ENCODE assay signal across 8 mouse cellular contexts in genomic region chr12:111425789-111426460, GRCm38 (mm10). TPM values are rescaled to one million over a fixed set of nuclear protein-coding genes. Genes with fewer than 3 reads are reported as not detected.
DNase-seq lines count a peak whose midpoint lies in the region; ATAC-seq and TF ChIP-seq lines count a peak whose summit lies in the region.

No protein-coding gene starts in this region.

- H3K27me3 ChIP-seq in hindbrain, postnatal 0 days (ENCODE audit: insufficient read depth, low read length) = peaks cover 44% of the 10 kb centered on the region

- peak; percentile 96 for TF ChIP-seq CTCF in hindbrain, postnatal 0 days (IDR thresholded peaks at IDR 0.05; ENCODE audit: low read depth)
- TF ChIP-seq CTCF in left cerebral cortex, adult 2 months (IDR thresholded peaks at IDR 0.05) = peak; percentile 95

- intact Hi-C loops in left cerebral cortex, adult 2 months (cut with DNase I) = loop anchor here (1.0 to 5.0 kb wide), 4 partner anchors 33 to 221 kb away; no protein-coding TSS in a partner anchor

- no peak overlapping the region for H3K4me3 ChIP-seq in hindbrain, postnatal 0 days (ENCODE audit: low read length)
- 0 out of 2 replicates have a peak overlapping the region, but pooled peaks have one; percentile 7 for H3K4me3 ChIP-seq in left cerebral cortex, adult 2 months

- H3K27ac ChIP-seq in hindbrain, postnatal 0 days = no peak overlapping the region
- no peak overlapping the region for H3K27ac ChIP-seq in left cerebral cortex, adult 2 months

- H3K9ac ChIP-seq in hindbrain, postnatal 0 days (replicated peaks; ENCODE audit: low read length) = no peak overlapping the region

- no peaks in the 10 kb centered on the region for H3K9me3 ChIP-seq in hindbrain, postnatal 0 days (ENCODE audit: low read length)

- WGBS in hindbrain, postnatal 0 days = 14% methylated on average over 29 of the region's 29 CpGs

- DNase-seq in NIH3T3 (ENCODE audit: low read depth) = peak; percentile 94
- DNase-seq in cerebellum, postnatal 14 days = peak; percentile 97 to 99
- peak; percentile 93 to 97 for DNase-seq in frontal cortex, postnatal 36 days (ENCODE audit: low spot score in 2 of 2)
- peak; percentile 90 for DNase-seq in hindbrain, postnatal 0 days (ENCODE audit: low spot score)
- peak; percentile 90 to 97 for DNase-seq in left cerebral cortex, adult 2 months (ENCODE audit: extremely low spot score in 1 of 2, low spot score in 2 of 2)
- peak; percentile 86 to 94 for DNase-seq in lung, postnatal 4 days
- DNase-seq in right cerebral cortex, adult 18-20 months = peak; percentile 90
- DNase-seq in urinary bladder, postnatal 14 days (ENCODE audit: low spot score) = peak; percentile 96

- peaks cover 19% of the 10 kb centered on the region; the same call in 1 of the 2 replicates for H3K4me1 ChIP-seq in hindbrain, postnatal 0 days (ENCODE audit: insufficient read depth, low read length)

- peak; percentile 61 for ATAC-seq in hindbrain, postnatal 0 days

- peak overlapping the region; percentile 25; the same call in 1 of the 2 replicates for H3K4me2 ChIP-seq in hindbrain, postnatal 0 days (ENCODE audit: low read depth, low read length)

- H3K36me3 ChIP-seq in hindbrain, postnatal 0 days (ENCODE audit: insufficient read depth, low read length) = no peaks in the 10 kb centered on the region

RNA-seq across cellular contexts. Expression of gene Exoc3l4, which starts 9.1 kb away (rescaled TPM):
- total RNA-seq in hindbrain, postnatal 0 days (2014; rRNA removed) = 0.99 and 2.9 TPM in 2 replicates
- 1.7 and 2.3 TPM in 2 replicates for polyA plus RNA-seq in hindbrain, postnatal 0 days (2015; fragmentation: Nextera tagmentation; extraction: Ambion mirVana)
- under 1 TPM; 0.54 to 0.96 TPM for total RNA-seq in left cerebral cortex, adult 2 months (2021)

RNA-seq across cellular contexts. Expression of gene Tnfaip2, which starts 16.3 kb away (rescaled TPM):
- total RNA-seq in hindbrain, postnatal 0 days (2014; rRNA removed) = 0.14 and 1.4 TPM in 2 replicates
- polyA plus RNA-seq in hindbrain, postnatal 0 days (2015; fragmentation: Nextera tagmentation; extraction: Ambion mirVana) = 0.99 and 1.7 TPM in 2 replicates
- total RNA-seq in left cerebral cortex, adult 2 months (2021) = under 1 TPM; 0.82 to 0.84 TPM

RNA-seq across cellular contexts. Expression of gene Lbhd2, which starts 19.3 kb away (rescaled TPM):
- total RNA-seq in hindbrain, postnatal 0 days (2014; rRNA removed) = 4.3 and 11.8 TPM in 2 replicates
- polyA plus RNA-seq in hindbrain, postnatal 0 days (2015; fragmentation: Nextera tagmentation; extraction: Ambion mirVana) = 6.0 and 7.8 TPM in 2 replicates
- 1 to 10 TPM; 1.3 to 2.8 TPM for total RNA-seq in left cerebral cortex, adult 2 months (2021)

RNA-seq across cellular contexts. Expression of gene Cdc42bpb, which starts 48.4 kb away (rescaled TPM):
- total RNA-seq in hindbrain, postnatal 0 days (2014; rRNA removed) = 229 and 236 TPM in 2 replicates
- polyA plus RNA-seq in hindbrain, postnatal 0 days (2015; fragmentation: Nextera tagmentation; extraction: Ambion mirVana) = 28.4 and 30.4 TPM in 2 replicates
- total RNA-seq in left cerebral cortex, adult 2 months (2021) = 100 to 1,000 TPM; 137 to 142 TPM

RNA-seq across cellular contexts. Expression of gene Gm266, which starts 59.7 kb away (rescaled TPM):
- total RNA-seq in hindbrain, postnatal 0 days (2014; rRNA removed) = 11.5 and 22.1 TPM in 2 replicates
- 11.8 TPM in 2 replicates for polyA plus RNA-seq in hindbrain, postnatal 0 days (2015; fragmentation: Nextera tagmentation; extraction: Ambion mirVana)
- 1 to 10 TPM; 3.1 to 3.3 TPM for total RNA-seq in left cerebral cortex, adult 2 months (2021)
